Mouse (Mus musculus) ovary, adult 18-20 months (tissue): ENCODE measurements around the gene Ush1c.
"Not testable (repeated sequence)": the region's sequence is repeated elsewhere in the genome, so short reads cannot be mapped to it uniquely, and the experiment has no call there.

Source experiments
- DNase-seq: peaks from one replicate; pipeline ENCODE4 v3.0.0; 2022; ENCODE audit warnings: low spot score, mixed read lengths

Ush1c gene

GRCm38 (mm10) chr7:46204775-46205174 is 33.5 kb downstream of the Ush1c start:
- no peak for DNase-seq

GRCm38 (mm10) chr7:46204046-46204471 is 34.2 kb downstream of the Ush1c start:
- DNase-seq: no peak

- no peak for DNase-seq
Measured at GRCm38 (mm10) chr7:46201649-46202048, 36.7 kb downstream of the Ush1c start.

GRCm38 (mm10) chr7:46200021-46200420 is 38.3 kb downstream of the Ush1c start:
- DNase-seq: no peak

- no peak for DNase-seq
Measured at GRCm38 (mm10) chr7:46195356-46195755, 42.9 kb downstream of the Ush1c start.

GRCm38 (mm10) chr7:46184232-46184631 is 54.1 kb downstream of the Ush1c start:
- no peak for DNase-seq

GRCm38 (mm10) chr7:46181590-46181989 is 56.7 kb downstream of the Ush1c start:
- DNase-seq: no peak

- no peak for DNase-seq
Measured at GRCm38 (mm10) chr7:46179431-46180275, 58.6 kb downstream of the Ush1c start, which contains the start of gene Abcc8. Gene Abcc8, minus strand, starts transcription at chr7:46180033.

- not testable (repeated sequence) for DNase-seq
Measured at GRCm38 (mm10) chr7:46168980-46169379, 69.3 kb downstream of the Ush1c start.

- DNase-seq: no peak
Measured at GRCm38 (mm10) chr7:46168402-46168801, 69.9 kb downstream of the Ush1c start.

- DNase-seq: no peak
Measured at GRCm38 (mm10) chr7:46167901-46168300, 70.4 kb downstream of the Ush1c start.

- DNase-seq: no peak
Measured at GRCm38 (mm10) chr7:46165876-46166275, 72.4 kb downstream of the Ush1c start.

GRCm38 (mm10) chr7:46162731-46163130 is 75.6 kb downstream of the Ush1c start:
- DNase-seq: no peak

GRCm38 (mm10) chr7:46162132-46162727 is 76.1 kb downstream of the Ush1c start:
- DNase-seq: no peak

GRCm38 (mm10) chr7:46161615-46162014 is 76.7 kb downstream of the Ush1c start:
- no peak for DNase-seq

- DNase-seq: no peak
Measured at GRCm38 (mm10) chr7:46157746-46158145, 80.6 kb downstream of the Ush1c start.

- no peak for DNase-seq
Measured at GRCm38 (mm10) chr7:46154498-46155488, 83.5 kb downstream of the Ush1c start.

- no peak for DNase-seq
Measured at GRCm38 (mm10) chr7:46152819-46153351, 85.4 kb downstream of the Ush1c start.

- DNase-seq: no peak
Measured at GRCm38 (mm10) chr7:46147417-46147816, 90.9 kb downstream of the Ush1c start.

GRCm38 (mm10) chr7:46146675-46147308 is 91.5 kb downstream of the Ush1c start:
- DNase-seq: no peak
